Mouse (Mus musculus) heart, embryonic 11.5 days (tissue): ENCODE measurements at regions not wholly inside any gene's neighbourhood (a gene's known extent, or its start where the extent isn't known, plus 50 kb on each side); places are given as distances from the start of the nearest gene placed in this dataset.

ENCODE experiments used
- ATAC-seq: fragments of 200-750 bp; cut with Nextera tagmentation; replicated peaks from 2 replicates; pipeline ENCODE4 v1.8.0; 2017; ENCODE audit warnings: moderate library complexity; ENCODE audit not compliant: insufficient number of reproducible peaks, low FRiP score, low TSS enrichment
- H3K27ac ChIP-seq: fragments of 300-500 bp; sonication (generic); 2 replicates; pipeline ENCODE4 v1.5.1; 2014; ENCODE audit warnings: mild to moderate bottlenecking, low read depth, low read length
- H3K27me3 ChIP-seq: fragments of 300-500 bp; sonication (generic); 2 replicates; pipeline ENCODE4 v1.6.1; 2014; ENCODE audit warnings: mild to moderate bottlenecking, low read length, mixed read lengths; ENCODE audit not compliant: control insufficient read depth, insufficient read depth
- H3K36me3 ChIP-seq: fragments of 300-500 bp; sonication (generic); 2 replicates; pipeline ENCODE4 v1.6.1; 2014; ENCODE audit warnings: mild to moderate bottlenecking, low read length, moderate library complexity, mixed read lengths; ENCODE audit not compliant: control insufficient read depth, insufficient read depth
- H3K4me1 ChIP-seq: fragments of 300-500 bp; sonication (generic); 2 replicates; pipeline ENCODE4 v1.6.1; 2014; ENCODE audit warnings: low read length; ENCODE audit not compliant: control insufficient read depth, insufficient read depth
- H3K4me2 ChIP-seq: fragments of 300-500 bp; sonication (generic); 2 replicates; pipeline ENCODE4 v1.6.1; 2014; ENCODE audit warnings: mild to moderate bottlenecking, moderate library complexity
- H3K4me3 ChIP-seq: fragments of 300-500 bp; sonication (generic); 2 replicates; pipeline ENCODE4 v1.5.1; 2014; ENCODE audit warnings: low read depth, low read length
- H3K9ac ChIP-seq: fragments of 300-500 bp; sonication (generic); 2 replicates; pipeline ENCODE4 v1.6.1; 2014; ENCODE audit warnings: mild to moderate bottlenecking, low read depth, low read length, moderate library complexity
- H3K9me3 ChIP-seq: fragments of 300-500 bp; sonication (generic); replicated peaks from 2 replicates; pipeline ENCODE4 v1.6.1; 2016; ENCODE audit warnings: low read length; ENCODE audit not compliant: control insufficient read depth
- WGBS: fragments of 180-500 bp; shearing (Covaris S2); extraction: QIAGEN DNeasy Blood & Tissue Kit; methylation state at CpG from one replicate; pipeline ENCODE4 v1.1.7; 2014; ENCODE audit not compliant: insufficient replicate concordance; 5-methylcytosine and 5-hydroxymethylcytosine counted together

DNA sequence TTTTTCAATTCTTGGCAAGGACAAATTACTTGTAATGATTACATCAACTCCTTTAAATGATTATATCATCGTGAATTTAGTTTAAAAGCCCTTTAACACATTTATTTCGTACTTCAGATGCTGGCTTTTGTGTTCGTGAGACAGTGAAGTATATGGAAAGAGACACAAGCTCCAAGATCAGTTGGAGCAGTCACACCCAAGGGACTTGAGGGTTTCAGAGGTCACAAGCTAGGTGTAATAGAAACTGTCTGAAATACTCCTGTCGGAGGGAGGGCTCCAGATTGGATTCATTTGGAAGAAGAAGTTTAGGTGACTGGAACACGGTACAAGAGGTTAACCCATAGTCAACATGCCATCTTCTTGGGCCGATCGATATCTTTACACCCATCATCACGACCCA is 1023.5 kb downstream of the Adgrl2 start:
- Histone ChIP-seq H3K4me1 (no peaks in the 10 kb centered on the region), H3K36me3 (no peaks in the 10 kb centered on the region), H3K4me2 (no peak overlapping the region), H3K27me3 (no peaks in the 10 kb centered on the region), H3K9me3 (no peaks in the 10 kb centered on the region), H3K27ac (no peak overlapping the region), H3K9ac (no peak overlapping the region), H3K4me3 (no peak overlapping the region)
- no peak for ATAC-seq
- 83% methylated on average over 8 of the region's 8 CpGs for WGBS

DNA sequence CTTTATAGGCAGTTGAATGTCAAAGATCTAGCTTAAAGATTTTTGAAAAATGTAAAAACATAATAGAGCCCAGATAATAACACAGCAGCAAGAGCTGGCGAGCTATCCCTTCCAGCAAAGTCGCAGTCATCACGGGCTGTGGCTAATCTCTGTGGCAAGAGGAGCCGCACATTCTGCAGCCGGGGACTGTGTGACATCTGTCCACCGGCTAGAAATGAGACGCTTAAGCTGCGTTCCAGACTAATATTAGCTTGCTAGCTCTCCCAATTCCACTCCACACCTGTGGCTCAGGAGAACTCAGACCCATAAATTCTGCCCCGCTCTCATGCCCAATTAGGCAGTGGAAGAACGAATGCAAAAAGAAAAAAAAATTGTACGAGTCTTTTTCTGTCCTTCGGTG is 1024.0 kb downstream of the Adgrl2 start:
- H3K27ac ChIP-seq: no peak overlapping the region
- ATAC-seq: no peak
- H3K4me1 ChIP-seq: no peaks in the 10 kb centered on the region
- no peak overlapping the region for H3K4me3 ChIP-seq
- H3K27me3 ChIP-seq: no peaks in the 10 kb centered on the region
- H3K9me3 ChIP-seq: no peaks in the 10 kb centered on the region
- no peaks in the 10 kb centered on the region for H3K36me3 ChIP-seq
- WGBS: 57% methylated on average over 12 of the region's 12 CpGs
- H3K4me2 ChIP-seq: no peak overlapping the region
- H3K9ac ChIP-seq: no peak overlapping the region

DNA sequence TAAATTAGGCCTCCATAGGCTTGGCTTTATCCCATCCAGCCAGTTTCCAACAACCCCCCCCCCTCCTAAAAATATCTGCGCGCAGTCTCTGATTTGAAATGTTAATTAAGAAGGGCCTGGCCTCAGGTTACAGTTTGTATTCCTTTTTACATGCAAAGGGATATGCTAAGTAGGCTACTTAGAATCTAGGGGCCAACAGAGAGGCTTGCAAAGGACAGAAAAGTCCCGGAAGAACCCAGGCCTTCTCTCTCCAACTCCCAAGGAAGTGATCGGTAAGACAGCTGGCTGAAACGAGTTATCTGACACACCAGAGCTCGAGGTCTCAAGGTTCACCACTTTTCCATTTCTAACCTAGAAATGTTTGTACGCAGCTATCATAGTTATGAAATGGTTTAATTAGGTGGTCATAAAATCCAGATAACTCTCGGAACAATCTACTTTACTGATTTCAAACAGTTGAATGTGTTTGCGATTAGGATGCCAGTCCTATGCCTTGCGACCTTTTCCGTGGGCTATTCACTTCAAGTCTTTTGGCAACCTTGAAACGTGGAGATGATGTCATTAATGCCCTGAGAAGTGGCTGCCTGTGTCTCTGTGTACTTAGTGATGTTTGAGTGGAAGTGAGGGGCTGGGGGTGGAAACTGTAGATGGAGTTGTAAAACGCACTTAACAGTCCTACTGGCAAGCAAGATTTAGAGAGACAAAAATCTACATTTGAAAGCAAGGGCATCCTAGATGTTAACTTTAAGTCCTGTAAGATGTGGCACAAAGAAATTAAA is 1026.5 kb downstream of the Adgrl2 start:
- ATAC-seq: no peak
- Histone ChIP-seq H3K27ac (no peak overlapping the region), H3K4me1 (no peaks in the 10 kb centered on the region), H3K4me2 (no peak overlapping the region), H3K36me3 (no peaks in the 10 kb centered on the region), H3K9ac (no peak overlapping the region), H3K27me3 (no peaks in the 10 kb centered on the region), H3K4me3 (no peak overlapping the region), H3K9me3 (no peaks in the 10 kb centered on the region)
- 38% methylated on average over 13 of the region's 13 CpGs for WGBS

DNA sequence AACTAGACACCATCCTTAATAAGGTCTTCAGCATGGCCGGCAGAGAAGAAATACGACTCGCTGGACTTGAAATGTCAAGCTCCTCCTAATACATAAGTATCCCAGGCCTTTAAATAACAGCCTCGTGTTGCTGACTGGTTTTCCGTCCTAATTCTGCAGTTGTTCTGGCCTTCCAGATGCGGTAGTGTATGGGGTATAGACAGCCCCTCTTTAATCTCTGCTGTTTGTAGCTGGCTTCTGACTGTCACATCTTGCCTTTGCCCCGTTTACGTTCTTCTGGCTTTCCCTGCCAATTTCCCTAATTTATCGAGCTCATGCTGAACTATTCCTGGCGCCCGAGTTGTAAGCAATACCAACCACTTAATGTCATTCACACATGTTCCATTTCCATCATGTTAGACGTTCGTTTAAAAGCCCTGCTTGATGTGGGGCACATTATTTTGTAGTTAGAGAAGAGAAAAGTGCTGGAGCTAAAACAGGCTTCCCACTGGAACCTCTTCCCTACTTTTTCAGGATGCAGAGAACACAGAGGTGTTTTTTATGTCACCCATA is 1042.2 kb downstream of the Adgrl2 start:
- Histone ChIP-seq H3K27me3 (no peaks in the 10 kb centered on the region), H3K4me3 (no peak overlapping the region), H3K36me3 (no peaks in the 10 kb centered on the region), H3K4me2 (no peak overlapping the region), H3K4me1 (no peaks in the 10 kb centered on the region), H3K9ac (no peak overlapping the region), H3K27ac (no peak overlapping the region), H3K9me3 (no peaks in the 10 kb centered on the region)
- 68% methylated on average over 13 of the region's 13 CpGs for WGBS
- ATAC-seq: no peak

DNA sequence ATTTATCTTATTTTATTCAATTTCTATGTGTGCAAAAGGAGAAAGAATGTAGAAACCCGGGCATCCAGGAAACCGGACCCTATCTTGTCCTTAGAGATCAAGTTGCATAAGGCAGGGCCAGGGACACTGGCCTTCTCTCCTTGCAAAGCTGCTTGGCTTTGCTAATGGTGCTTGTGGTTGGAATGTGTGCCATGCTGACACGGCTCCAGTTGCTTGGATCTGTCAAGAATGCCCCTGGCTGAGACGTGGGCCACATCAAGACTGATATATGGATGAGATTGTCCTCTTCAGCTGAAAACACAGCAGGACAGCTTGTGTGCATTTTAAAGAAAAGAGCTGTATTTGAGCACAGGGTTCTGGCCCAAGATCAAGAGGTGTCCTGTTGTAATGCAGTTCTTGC is 1047.0 kb downstream of the Adgrl2 start:
- no peak overlapping the region for H3K4me3 ChIP-seq
- H3K36me3 ChIP-seq: no peaks in the 10 kb centered on the region
- no peaks in the 10 kb centered on the region for H3K4me1 ChIP-seq
- no peak for ATAC-seq
- no peak overlapping the region for H3K27ac ChIP-seq
- H3K4me2 ChIP-seq: no peak overlapping the region
- WGBS: 49% methylated on average over 4 of the region's 4 CpGs
- no peaks in the 10 kb centered on the region for H3K27me3 ChIP-seq
- no peak overlapping the region for H3K9ac ChIP-seq
- H3K9me3 ChIP-seq: no peaks in the 10 kb centered on the region

DNA sequence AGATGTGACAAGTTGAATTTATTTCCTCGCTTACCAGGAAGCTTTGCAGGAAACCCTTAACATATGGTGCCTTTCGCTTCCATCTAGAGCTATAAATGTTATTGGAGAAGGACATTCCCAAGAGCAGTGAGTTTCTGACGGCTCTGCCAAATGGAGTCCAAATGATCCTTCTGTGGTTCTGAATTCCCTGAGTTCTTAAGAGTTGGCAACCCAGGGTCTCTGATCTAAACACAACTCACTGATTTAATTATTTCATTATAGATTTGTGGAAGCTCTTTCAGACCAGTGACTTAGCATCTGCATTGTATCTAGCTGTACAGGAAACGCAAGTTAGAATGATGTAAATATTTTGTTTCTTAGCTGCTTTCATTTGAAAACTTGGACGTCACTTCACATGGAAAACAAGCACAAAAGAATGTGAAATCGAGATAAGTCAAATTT is 1059.5 kb downstream of the Adgrl2 start:
- Histone ChIP-seq H3K27me3 (no peaks in the 10 kb centered on the region), H3K27ac (no peak overlapping the region), H3K9me3 (no peaks in the 10 kb centered on the region), H3K4me3 (no peak overlapping the region), H3K4me2 (no peak overlapping the region), H3K4me1 (no peaks in the 10 kb centered on the region), H3K9ac (no peak overlapping the region), H3K36me3 (no peaks in the 10 kb centered on the region)
- 66% methylated on average over 6 of the region's 6 CpGs for WGBS
- ATAC-seq: no peak

DNA sequence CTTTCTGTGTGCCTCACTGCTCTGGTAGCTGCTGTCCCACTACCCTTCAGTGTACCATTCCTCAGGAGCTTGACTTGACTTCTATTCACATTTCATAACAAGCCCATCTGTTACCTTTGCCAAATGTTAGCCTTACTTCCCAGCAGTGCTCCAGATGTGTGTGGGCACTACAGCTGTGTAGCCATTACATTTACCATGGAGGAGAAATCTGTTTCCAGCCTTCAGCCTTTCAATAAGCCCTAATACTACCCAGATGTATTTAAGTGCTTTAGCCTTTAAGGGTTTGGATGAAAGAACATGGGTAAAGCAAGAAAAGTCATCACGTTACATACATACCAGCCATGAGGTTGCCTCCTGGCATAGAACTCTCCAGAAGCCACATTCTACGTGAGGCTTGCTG is 1068.0 kb downstream of the Ttll7 start:
- Histone ChIP-seq H3K36me3 (no peaks in the 10 kb centered on the region), H3K4me1 (no peaks in the 10 kb centered on the region), H3K4me2 (no peak overlapping the region), H3K4me3 (no peak overlapping the region), H3K9ac (no peak overlapping the region), H3K27me3 (no peaks in the 10 kb centered on the region), H3K9me3 (no peaks in the 10 kb centered on the region), H3K27ac (no peak overlapping the region)
- WGBS: 78% methylated on average over 2 of the region's 2 CpGs
- no peak for ATAC-seq

DNA sequence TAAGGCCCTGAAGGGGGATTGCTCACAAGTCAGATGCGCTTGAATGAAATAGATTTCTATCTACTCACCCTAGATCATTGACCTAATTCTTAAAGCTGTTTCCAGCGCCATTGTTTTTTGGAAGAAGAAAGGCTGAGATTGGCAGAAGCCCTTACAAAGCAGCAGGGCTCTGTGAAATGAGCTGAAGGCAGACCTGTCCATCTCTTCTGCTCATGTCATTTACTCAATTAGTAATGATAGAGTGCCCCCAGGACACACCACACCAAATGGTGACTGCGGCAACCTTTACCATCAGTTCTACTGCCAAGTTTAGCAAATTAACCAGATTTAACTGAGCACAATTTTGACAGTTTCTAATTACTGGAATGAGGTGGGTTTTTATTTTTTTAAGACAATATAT is 1067.5 kb downstream of the Ttll7 start:
- ATAC-seq: no peak
- no peak overlapping the region for H3K27ac ChIP-seq
- 88% methylated on average over 3 of the region's 3 CpGs for WGBS
- no peak overlapping the region for H3K9ac ChIP-seq
- H3K27me3 ChIP-seq: no peaks in the 10 kb centered on the region
- H3K36me3 ChIP-seq: no peaks in the 10 kb centered on the region
- H3K4me3 ChIP-seq: no peak overlapping the region
- H3K4me1 ChIP-seq: no peaks in the 10 kb centered on the region
- H3K4me2 ChIP-seq: no peak overlapping the region
- no peaks in the 10 kb centered on the region for H3K9me3 ChIP-seq

DNA sequence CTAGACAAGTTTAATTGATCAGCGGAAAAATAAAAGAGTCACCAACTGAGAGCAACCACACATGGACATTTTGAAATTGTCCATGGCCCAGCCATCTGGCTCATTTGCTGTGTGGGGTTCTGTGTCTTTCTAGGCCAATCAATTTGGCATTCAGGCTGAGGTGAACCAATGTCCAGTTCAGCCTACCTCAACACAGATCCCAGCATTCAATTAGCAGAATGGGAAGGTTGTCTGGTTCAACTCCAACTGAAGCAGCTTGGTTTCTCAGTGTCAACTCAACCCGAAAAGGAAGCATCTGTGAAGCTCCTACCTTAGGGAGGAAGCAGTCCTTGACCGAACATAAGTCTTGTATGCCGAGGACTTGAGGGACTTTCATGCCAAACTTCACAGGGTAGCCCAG is 1067.0 kb downstream of the Ttll7 start:
- H3K36me3 ChIP-seq: no peaks in the 10 kb centered on the region
- no peak for ATAC-seq
- no peaks in the 10 kb centered on the region for H3K4me1 ChIP-seq
- no peak overlapping the region for H3K4me2 ChIP-seq
- no peak overlapping the region for H3K27ac ChIP-seq
- no peak overlapping the region for H3K4me3 ChIP-seq
- no peaks in the 10 kb centered on the region for H3K9me3 ChIP-seq
- H3K27me3 ChIP-seq: no peaks in the 10 kb centered on the region
- H3K9ac ChIP-seq: no peak overlapping the region
- 82% methylated on average over 4 of the region's 4 CpGs for WGBS
